Mouse (Mus musculus) duodenum, adult 2 months (tissue): ENCODE results near the gene Smoc1. TPM values are rescaled to one million over a fixed set of nuclear protein-coding genes. Genes with fewer than 3 reads are reported as not detected.

Experiments used
- polyA plus RNA-seq: library from polyadenylated mRNA; depleted of rRNA; stranded (reverse); fragments of >200 nt; gene quantifications from 2 replicates; pipeline ENCODE4 v1.2.3, GENCODE M21; 2012; ENCODE audit warnings: low replicate concordance; rRNA removed

Smoc1 gene
- polyA plus RNA-seq: 2.6 and 5.3 TPM in 2 replicates

GRCm38 (mm10) chr12:81026277-81026994 lies at the start of gene Smoc1:
Gene Smoc1 (plus strand): TSS chr12:81026808.

Other genes with a start within 250 kb of the Smoc1 start
- 44.0 and 45.9 TPM in 2 replicates for gene Susd6, start 236.3 kb upstream of the Smoc1 start, polyA plus RNA-seq
- 85.2 and 137 TPM in 2 replicates for gene Srsf5, start 81.3 kb upstream of the Smoc1 start, polyA plus RNA-seq
- gene Slc10a1, start 58.1 kb upstream of the Smoc1 start, polyA plus RNA-seq: 0.08 TPM in 1 of 2 replicates, not detected in the other